Mouse (Mus musculus): Measurements from ENCODE around the gene Spta1. TPM values are rescaled to one million over a fixed set of nuclear protein-coding genes. Genes with fewer than 3 reads are reported as not detected.
A peak's percentile ranks its signal among the peaks of the same experiment; 100 is the strongest.

Gene Spta1
- total RNA-seq (2021), result under 1 TPM; 0.49 to 0.63 TPM
- long read RNA-seq, experiment 1, result 0 reads
- long read RNA-seq, experiment 2, result 0 reads

- DNase-seq, result no peak
Observed at GRCm38 (mm10) chr1:174172605-174173004, at the start of gene Spta1. Spta1 (plus strand) TSS chr1:174172776.

- no peak for DNase-seq
Observed at GRCm38 (mm10) chr1:174131217-174131616, 41.4 kb upstream of the Spta1 start, which contains the start of gene Olfr424. Olfr424 (plus strand) TSS chr1:174131517.

- DNase-seq, result no peak
Observed at GRCm38 (mm10) chr1:174131999-174132398, 40.6 kb upstream of the Spta1 start.

GRCm38 (mm10) chr1:174141384-174141783 is 31.2 kb upstream of the Spta1 start:
- no peak for DNase-seq

- no peak for DNase-seq
Observed at GRCm38 (mm10) chr1:174146696-174147095, 25.9 kb upstream of the Spta1 start.

GRCm38 (mm10) chr1:174149289-174149688 is 23.3 kb upstream of the Spta1 start:
- no peak for DNase-seq

GRCm38 (mm10) chr1:174155333-174155732 is 17.2 kb upstream of the Spta1 start, which contains the start of gene Olfr420:
Olfr420 (plus strand) TSS chr1:174155633.
- no peak for DNase-seq

- DNase-seq, result no peak
Observed at GRCm38 (mm10) chr1:174157622-174158021, 15.0 kb upstream of the Spta1 start.

- DNase-seq, result no peak
Observed at GRCm38 (mm10) chr1:174158512-174158911, 14.1 kb upstream of the Spta1 start.

GRCm38 (mm10) chr1:174159095-174159494 is 13.5 kb upstream of the Spta1 start:
- DNase-seq, result no peak

GRCm38 (mm10) chr1:174169024-174169423 is 3.6 kb upstream of the Spta1 start:
- peak; percentile 2 to 24 for DNase-seq

- no peak for DNase-seq
Observed at GRCm38 (mm10) chr1:174170706-174171501, 1.7 kb upstream of the Spta1 start.

- DNase-seq, result no peak
Observed at GRCm38 (mm10) chr1:174171537-174171936, 1.0 kb upstream of the Spta1 start.

GRCm38 (mm10) chr1:174204699-174205098 is 32.1 kb downstream of the Spta1 start:
- DNase-seq, result no peak

- DNase-seq, result no peak
Observed at GRCm38 (mm10) chr1:174212286-174212685, 39.7 kb downstream of the Spta1 start.

GRCm38 (mm10) chr1:174215270-174216038 is 42.9 kb downstream of the Spta1 start:
- no peak for DNase-seq

GRCm38 (mm10) chr1:174216528-174217204 is 44.1 kb downstream of the Spta1 start:
- DNase-seq, result no peak

- no peak for DNase-seq
Observed at GRCm38 (mm10) chr1:174239916-174240315, 67.3 kb downstream of the Spta1 start.

GRCm38 (mm10) chr1:174244621-174245020 is 72.0 kb downstream of the Spta1 start:
- DNase-seq, result no peak

GRCm38 (mm10) chr1:174246080-174246479 is 73.5 kb downstream of the Spta1 start:
- no peak for DNase-seq

- DNase-seq, result no peak
Observed at GRCm38 (mm10) chr1:174247170-174247569, 74.6 kb downstream of the Spta1 start.

GRCm38 (mm10) chr1:174250376-174250775 is 77.8 kb downstream of the Spta1 start:
- DNase-seq, result no peak
